Mouse (Mus musculus): ENCODE measurements around the gene Gm28778. TPM values are rescaled to one million over a fixed set of nuclear protein-coding genes. Genes with fewer than 3 reads are reported as not detected.

Gene Gm28778
- not detected for polyA plus RNA-seq (2017; shearing (Covaris generic))

DNA sequence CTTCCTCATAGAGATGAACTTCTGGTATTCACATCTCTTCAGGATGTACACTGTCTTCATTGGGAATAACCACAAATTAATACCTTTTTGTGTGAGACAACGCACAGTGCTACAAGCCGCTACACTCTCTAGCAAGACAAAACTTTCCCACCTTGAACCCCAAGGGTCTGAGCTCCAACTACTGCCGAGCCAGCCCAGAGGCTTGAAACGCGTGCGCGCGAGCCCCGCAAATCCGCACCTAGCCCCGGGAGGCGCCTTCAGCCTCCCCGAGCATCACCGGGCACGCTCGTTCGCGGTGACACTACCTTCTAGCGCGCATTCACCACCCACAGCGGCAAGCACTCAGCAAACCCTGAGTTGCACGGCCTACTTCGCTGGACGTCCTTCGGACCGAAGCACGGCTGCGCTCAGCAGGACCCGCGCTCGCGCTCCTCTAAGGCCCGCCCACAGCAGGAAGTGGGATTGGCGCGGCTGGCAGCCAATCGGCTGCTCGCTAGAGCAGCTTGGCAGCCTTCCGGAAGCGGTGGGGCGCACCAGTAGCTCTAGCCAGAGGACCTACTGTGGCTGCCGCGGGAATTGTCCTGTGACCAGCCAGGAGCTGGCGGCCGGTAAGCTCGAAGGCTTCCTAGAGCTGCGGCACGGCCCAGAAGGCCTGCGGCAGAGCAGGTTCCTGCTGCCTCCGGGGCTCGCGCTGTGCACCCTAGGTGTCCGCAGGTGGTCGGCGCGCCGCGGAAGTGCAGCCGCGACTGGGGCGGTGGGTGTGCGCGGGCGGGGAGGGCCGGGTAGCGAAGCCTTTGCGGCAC, at the start of gene Gm28778, which contains the start of the genes Pms1 and Ormdl1:
Gm28778 (plus strand) TSS at position 531 of the 803 bp plus-strand sequence.
Pms1 (minus strand) TSS at position 438 of the 803 bp plus-strand sequence.
Ormdl1 (plus strand) TSS at position 515 of the 803 bp plus-strand sequence.

DNA sequence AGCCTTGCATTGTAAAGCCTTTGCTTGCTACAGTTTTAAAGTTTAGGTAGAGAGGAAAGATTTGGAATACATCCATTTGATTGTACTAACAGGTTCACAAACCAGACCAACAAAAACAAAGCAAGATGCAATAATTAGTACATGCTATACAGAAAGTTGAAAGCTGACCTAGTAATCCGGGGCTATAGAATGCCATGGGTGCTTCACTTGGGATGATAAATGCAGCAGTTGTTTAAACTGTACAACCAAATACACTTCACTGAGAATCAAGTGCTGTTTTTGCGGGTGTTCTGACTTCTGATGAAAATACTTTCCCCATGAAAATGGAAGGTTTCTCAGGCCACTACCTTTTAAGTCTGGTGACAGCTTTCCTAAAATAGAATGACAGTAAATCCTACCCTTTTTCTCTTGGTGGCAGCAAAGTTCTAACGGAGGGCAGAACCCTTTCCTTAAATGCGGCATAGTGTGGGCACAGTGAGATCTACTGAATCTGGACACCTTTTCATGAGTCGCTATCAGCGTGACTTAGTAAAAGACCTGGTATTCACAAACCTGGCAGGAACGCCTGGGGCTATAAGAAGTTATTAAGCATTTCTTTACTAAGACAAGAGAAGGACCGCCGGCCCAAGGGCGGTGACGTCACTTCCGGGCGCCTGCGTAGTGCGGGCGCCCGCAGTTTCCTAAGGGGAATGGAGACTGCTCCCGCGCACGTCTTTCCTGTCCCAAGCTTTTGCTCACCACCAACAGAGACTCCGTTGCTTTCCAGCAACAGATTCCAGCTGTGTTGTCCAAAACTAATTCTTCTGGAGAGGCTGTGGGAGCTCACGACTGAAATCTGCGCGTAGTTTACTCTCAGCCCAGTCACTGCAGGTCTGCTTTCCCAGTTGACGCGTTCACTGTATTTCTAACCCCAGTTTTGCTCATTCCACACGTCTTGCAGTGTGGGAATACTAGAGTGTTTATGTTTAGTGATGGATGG, 16.4 kb downstream of the Gm28778 start, which contains the start of gene Osgepl1:
Osgepl1 (plus strand) TSS at position 636 of the 979 bp plus-strand sequence.

DNA sequence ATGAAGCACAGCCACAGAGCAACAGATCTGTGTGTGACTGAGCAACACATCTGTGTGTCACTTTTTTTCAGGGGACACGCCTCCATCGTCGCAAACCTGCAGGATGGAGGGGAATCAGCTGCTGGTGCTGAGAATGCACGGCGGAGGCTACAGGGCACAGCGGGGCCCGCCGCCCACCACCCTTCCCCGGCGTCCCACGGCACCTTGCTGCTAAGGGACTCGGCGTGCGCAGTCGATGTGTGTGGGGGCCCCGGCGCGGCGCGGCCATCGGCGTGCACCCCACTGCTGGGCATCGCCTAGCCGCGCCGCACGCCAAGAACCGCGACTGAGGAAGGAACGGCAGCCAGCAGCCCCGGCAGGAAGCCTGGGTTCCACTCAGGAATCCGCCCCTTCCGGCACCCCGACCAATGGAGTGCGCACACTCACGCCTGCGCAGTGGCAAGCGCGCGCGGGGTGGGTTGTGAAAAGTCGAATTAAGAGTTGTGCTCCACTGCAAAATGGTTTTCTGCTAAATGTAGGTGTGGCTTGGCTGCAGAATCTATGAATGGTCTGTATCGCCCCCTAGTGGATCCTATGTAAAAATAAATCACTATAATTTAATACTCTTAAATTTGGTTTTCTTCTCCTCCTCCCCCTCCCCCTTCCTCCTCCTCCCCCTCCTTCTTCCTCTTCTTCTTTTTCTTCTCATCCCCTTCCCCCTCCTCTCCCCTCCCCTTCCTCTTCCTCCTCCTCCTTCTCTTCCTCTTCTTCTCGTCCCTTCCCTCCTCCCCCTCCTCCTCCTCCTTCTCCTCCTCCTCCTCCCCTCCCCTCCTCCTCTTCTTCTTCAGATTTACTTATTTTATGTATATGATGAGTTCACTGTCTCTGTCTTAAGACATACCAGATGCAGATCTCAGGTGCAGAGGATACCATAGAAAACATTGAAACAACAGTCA, 55.7 kb downstream of the Gm28778 start, which contains the start of the genes Asdurf, Gm28551 and Asnsd1:
Asdurf (minus strand) TSS at position 293 of the 935 bp plus-strand sequence.
Gm28551 (minus strand) TSS at position 341 of the 935 bp plus-strand sequence.
Asnsd1 (minus strand) TSS at position 426 of the 935 bp plus-strand sequence.

Other genes starting within 250 kb of the Gm28778 start
- gene Mstn, start 235.5 kb upstream of the Gm28778 start, polyA plus RNA-seq (2017; shearing (Covaris generic)): not detected
- gene 1700019A02Rik, start 109.5 kb upstream of the Gm28778 start, polyA plus RNA-seq (2017; shearing (Covaris generic)): not detected
- gene Pms1, start 93 bp upstream of the Gm28778 start, polyA plus RNA-seq (2017; shearing (Covaris generic)): 30.1 TPM
- gene Ormdl1, start within 50 bp of the Gm28778 start, polyA plus RNA-seq (2017; shearing (Covaris generic)): 87.6 TPM
- gene Osgepl1, start 16.5 kb downstream of the Gm28778 start, polyA plus RNA-seq (2017; shearing (Covaris generic)): 18.1 TPM
- gene Asdurf, start 55.5 kb downstream of the Gm28778 start, polyA plus RNA-seq (2017; shearing (Covaris generic)): not detected
- gene Gm28551, start 55.6 kb downstream of the Gm28778 start, polyA plus RNA-seq (2017; shearing (Covaris generic)): 0.17 TPM
- 59.8 TPM for gene Asnsd1, start 55.6 kb downstream of the Gm28778 start, polyA plus RNA-seq (2017; shearing (Covaris generic))